Mouse (Mus musculus): ENCODE data around the gene Pla2g15. TPM values are rescaled to one million over a fixed set of nuclear protein-coding genes. Genes with fewer than 3 reads are reported as not detected.

The Pla2g15 gene
- total RNA-seq, 2 experiments from 2014 or later = 25.4 to 27.5 TPM

DNA sequence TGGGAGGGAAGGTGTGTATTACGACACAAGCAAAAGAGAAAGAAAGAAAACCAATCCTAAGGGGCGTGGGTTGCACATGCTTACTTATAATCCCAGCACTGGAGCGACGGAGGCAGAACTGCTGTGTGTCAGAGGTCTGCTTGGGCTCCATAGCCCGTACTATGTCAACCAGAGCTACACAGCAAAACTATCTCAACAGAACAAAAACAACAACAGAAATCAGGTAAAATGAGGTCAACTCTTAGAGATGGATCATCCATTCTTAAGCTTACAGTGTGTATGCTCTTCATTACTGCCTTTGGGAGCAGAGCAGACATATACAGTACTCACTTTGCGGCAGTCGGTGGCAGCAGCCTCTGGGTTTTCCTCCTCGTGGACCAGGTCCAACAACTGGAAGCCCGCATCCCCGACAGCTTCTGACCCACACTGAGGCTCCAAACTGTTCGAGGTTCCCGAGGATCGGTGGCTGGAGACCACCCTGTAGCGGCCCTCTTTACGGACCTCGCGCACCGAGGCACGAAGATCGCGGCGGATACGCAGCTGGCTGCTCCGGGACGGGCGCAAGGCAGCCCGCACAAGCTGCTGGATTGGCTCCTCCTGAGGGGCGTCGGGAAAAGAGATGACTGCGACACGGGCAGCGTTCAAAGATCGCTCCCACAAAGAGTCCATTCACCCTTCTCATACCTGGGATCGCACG, 60.0 kb downstream of the Pla2g15 start:
- intact Hi-C loops (cut with DNase I) = loop anchor here (5.0 kb wide), 2 partner anchors 43 to 192 kb away; partner anchors contain the start of gene Slc7a6
- peak in 1 of 2 experiments; percentile 57 for DNase-seq (ENCODE audit: low spot score in 2 of 2)

DNA sequence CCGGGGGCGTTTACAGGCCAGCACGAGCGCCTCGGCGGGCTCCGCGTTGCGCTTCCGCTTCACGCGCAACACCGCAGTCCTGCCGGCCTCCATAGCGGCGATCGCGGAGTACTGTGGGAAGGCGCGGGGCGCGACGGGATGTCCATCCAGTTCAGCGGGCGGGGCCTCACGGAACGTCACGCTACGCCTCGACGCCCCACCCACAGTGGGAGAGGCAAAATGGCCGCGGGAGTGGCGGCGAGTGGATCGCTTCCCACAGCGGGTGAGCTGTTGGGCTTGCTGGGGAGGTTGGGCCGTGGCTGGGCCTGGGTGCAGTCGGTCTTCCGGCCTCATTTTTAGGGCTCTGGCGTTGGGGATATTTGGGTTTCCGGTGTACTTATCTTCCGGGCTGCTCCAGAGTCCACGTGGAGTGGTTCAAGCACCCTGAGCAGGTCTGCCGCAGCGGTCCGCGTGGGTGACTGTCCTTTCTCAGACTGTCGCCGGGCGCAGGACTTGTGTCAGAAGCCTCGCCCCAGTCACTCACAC, 60.7 kb downstream of the Pla2g15 start, which contains the start of the genes Slc7a6os and Prmt7:
TSS of gene Slc7a6os (minus strand) at position 115 of the 525 bp plus-strand sequence.
TSS of gene Prmt7 (plus strand) at position 116 of the 525 bp plus-strand sequence.
- peak; percentile 97 to 98 for DNase-seq (ENCODE audit: low spot score in 2 of 2)
- intact Hi-C loops (cut with DNase I) = loop anchor here (5.0 kb wide), 2 partner anchors 44 to 191 kb away; partner anchors contain the start of gene Slc7a6

DNA sequence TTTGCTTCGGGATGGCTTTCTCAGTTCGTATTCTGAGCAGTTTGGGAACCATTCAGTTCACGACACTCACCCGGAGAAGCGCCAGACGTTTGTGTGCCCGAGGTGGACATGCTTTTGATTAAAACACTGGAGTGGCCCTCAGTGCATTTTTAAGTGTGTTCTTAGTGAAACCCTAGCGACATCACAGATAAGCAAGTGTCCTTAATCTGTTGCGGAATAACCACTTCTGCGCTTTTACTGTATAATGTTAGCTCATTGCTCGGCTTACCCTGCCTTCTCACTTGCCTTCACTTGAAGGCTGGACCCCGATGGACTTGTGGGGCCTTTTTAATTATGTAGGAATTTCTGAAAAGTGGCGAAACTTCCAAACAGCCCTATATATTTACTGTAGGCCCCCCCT, 61.2 kb downstream of the Pla2g15 start:
- no peak for DNase-seq (ENCODE audit: low spot score in 2 of 2)
- intact Hi-C loops (cut with DNase I) = loop anchor here (5.0 kb wide), 2 partner anchors 44 to 191 kb away; partner anchors contain the start of gene Slc7a6

DNA sequence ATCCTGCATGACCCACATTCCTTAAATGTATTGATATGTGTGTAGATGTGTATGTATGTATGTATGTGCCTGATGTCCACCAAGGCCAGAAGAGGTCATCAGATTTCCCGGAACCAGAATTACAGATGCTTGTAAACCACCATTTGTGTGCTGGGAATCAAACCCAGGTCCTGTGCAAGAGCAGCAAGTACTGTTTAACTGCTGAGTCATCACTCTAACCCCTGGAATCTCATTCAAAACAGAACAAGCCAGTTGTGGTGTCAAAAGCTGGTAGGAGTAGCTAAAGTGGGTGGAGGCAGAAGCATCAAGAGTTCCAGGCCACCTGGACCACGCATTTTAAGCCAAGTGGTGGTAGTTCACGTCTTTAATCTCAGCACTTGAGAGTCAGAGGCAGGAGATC, 63.8 kb downstream of the Pla2g15 start:
- intact Hi-C loops (cut with DNase I) = loop anchor here (5.0 kb wide), 2 partner anchors 47 to 188 kb away; partner anchors contain the start of gene Slc7a6
- no peak for DNase-seq (ENCODE audit: low spot score in 2 of 2)

Other genes starting within 250 kb of the Pla2g15 start
- gene Pskh1, start 250.0 kb upstream of the Pla2g15 start, total RNA-seq (2021) = 1 to 10 TPM; 8.1 to 8.5 TPM
- gene Ctrl, start 216.5 kb upstream of the Pla2g15 start, total RNA-seq (2021) = under 1 TPM; 0.85 to 0.96 TPM
- 10 to 100 TPM; 84.9 to 92.0 TPM for gene Psmb10, start 212.0 kb upstream of the Pla2g15 start, total RNA-seq (2021)
- gene Lcat, start 207.0 kb upstream of the Pla2g15 start, total RNA-seq (2021) = 10 to 100 TPM; 28.0 to 32.5 TPM
- 10 to 100 TPM; 20.0 to 23.3 TPM for gene Slc12a4, start 184.3 kb upstream of the Pla2g15 start, total RNA-seq (2021)
- gene Dpep3, start 171.0 kb upstream of the Pla2g15 start, total RNA-seq (2021) = not detected
- gene Dus2, start 159.1 kb upstream of the Pla2g15 start, total RNA-seq (2021) = 10 to 100 TPM; 16.7 to 18.9 TPM
- gene Dpep2nb, start 144.4 kb upstream of the Pla2g15 start, total RNA-seq (2021) = not detected
- 10 to 100 TPM; 12.8 to 13.8 TPM for gene Ddx28, start 138.5 kb upstream of the Pla2g15 start, total RNA-seq (2021)
- 10 to 100 TPM in 1 of 2 experiments, 1 to 10 TPM in 1; 9.3 to 12.2 TPM for gene Nfatc3, start 91.6 kb upstream of the Pla2g15 start, total RNA-seq (2021)
- not detected for gene Esrp2, start 13.4 kb upstream of the Pla2g15 start, total RNA-seq (2021)
- gene Slc7a6, start 18.5 kb downstream of the Pla2g15 start, total RNA-seq (2021) = 10 to 100 TPM; 27.6 to 32.4 TPM
- gene Slc7a6os, start 60.5 kb downstream of the Pla2g15 start, total RNA-seq (2021) = 10 to 100 TPM; 24.2 to 29.5 TPM
- 10 to 100 TPM; 34.4 to 37.6 TPM for gene Prmt7, start 60.5 kb downstream of the Pla2g15 start, total RNA-seq (2021)
- gene Smpd3, start 187.6 kb downstream of the Pla2g15 start, total RNA-seq (2021) = 10 to 100 TPM; 59.4 to 74.6 TPM

Measured in left cerebral cortex, postnatal 25 days (tissue).